Comparison of ENCODE assay signal across 8 mouse cellular contexts in genomic region chr14:119852139-119852538, GRCm38 (mm10).
DNase-seq lines count a peak whose midpoint lies in the region.

No protein-coding gene starts in this region.

- DNase-seq in heart, adult 11 months: peak; percentile 71
- DNase-seq in heart, postnatal 4 days: no peak
- peak; percentile 69 for DNase-seq in ES-CJ7 (ENCODE audit: low read depth, low spot score)
- DNase-seq in cerebellum, postnatal 25 days: peak; percentile 59 to 63
- DNase-seq in kidney, postnatal 4 days: peak; percentile 15 to 40
- no peak for DNase-seq in ovary, adult 18-20 months (ENCODE audit: low spot score)
- DNase-seq in testis, postnatal 14 days (ENCODE audit: low spot score): no peak
- DNase-seq in spleen, postnatal 36 days (ENCODE audit: low spot score in 2 of 2): no peak

Comparison
In these comparisons a context has a peak if more than half of its experiments do, and no peak if none do; other contexts are left out.
1. DNase-seq: peak in heart, adult 11 months (single experiment), ES-CJ7 (single experiment), cerebellum, postnatal 25 days (2 of 2) and kidney, postnatal 4 days (2 of 2); none in heart, postnatal 4 days (single experiment), ovary, adult 18-20 months (single experiment), testis, postnatal 14 days (single experiment) and spleen, postnatal 36 days (0 of 2).